Mouse (Mus musculus) v-Abl transformed pro-B cells (cell line): ENCODE measurements around the gene Pigf.
"Not testable (repeated sequence)": the region's sequence is repeated elsewhere in the genome, so short reads cannot be mapped to it uniquely, and the experiment has no call there.

ENCODE experiments used
- in situ Hi-C, 2 experiments: fragments of 400-800 bp; cut with MboI; formaldehyde crosslinking; loops; one replicate each; pipeline ENCODE4 v1.15.1; 2025; ENCODE audit not compliant: unreplicated experiment in 2 of 2

Pigf gene

GRCm38 (mm10) chr17:87025269-87025949 is at the start of gene Pigf, which contains the start of gene Cript:
Gene Pigf (minus strand): TSS chr17:87025406.
Gene Cript (plus strand): TSS chr17:87025550.
- in situ Hi-C loops = loop anchor here in 1 of 2 experiments (10.0 to 25.0 kb wide), 2 partner anchors 61 to 538 kb away; partner anchors contain the start of gene Rhoq

GRCm38 (mm10) chr17:87073470-87073869 is 48.3 kb upstream of the Pigf start:
- in situ Hi-C loops = no loop called here

GRCm38 (mm10) chr17:87072766-87073440 is 47.7 kb upstream of the Pigf start:
- in situ Hi-C loops = no loop called here

GRCm38 (mm10) chr17:87072183-87072582 is 47.0 kb upstream of the Pigf start:
- in situ Hi-C loops = not testable (repeated sequence)

- in situ Hi-C loops = no loop called here
These were observed 43.8 kb upstream of the Pigf start for GRCm38 (mm10) chr17:87068997-87069396.

- in situ Hi-C loops = no loop called here
These were observed 38.8 kb upstream of the Pigf start for GRCm38 (mm10) chr17:87063969-87064368.

GRCm38 (mm10) chr17:87063461-87063860 is 38.3 kb upstream of the Pigf start:
- in situ Hi-C loops = no loop called here

GRCm38 (mm10) chr17:87062639-87063038 is 37.4 kb upstream of the Pigf start:
- in situ Hi-C loops = no loop called here

GRCm38 (mm10) chr17:87057486-87058266 is 32.5 kb upstream of the Pigf start:
- in situ Hi-C loops = no loop called here

GRCm38 (mm10) chr17:87056761-87057160 is 31.6 kb upstream of the Pigf start:
- in situ Hi-C loops = no loop called here

GRCm38 (mm10) chr17:87055663-87056062 is 30.5 kb upstream of the Pigf start:
- in situ Hi-C loops = no loop called here

- in situ Hi-C loops = no loop called here
These were observed 29.8 kb upstream of the Pigf start for GRCm38 (mm10) chr17:87055051-87055459.

- in situ Hi-C loops = no loop called here
These were observed 28.7 kb upstream of the Pigf start for GRCm38 (mm10) chr17:87053921-87054320.

GRCm38 (mm10) chr17:87052432-87052831 is 27.2 kb upstream of the Pigf start:
- in situ Hi-C loops = no loop called here

- in situ Hi-C loops = no loop called here
These were observed 26.4 kb upstream of the Pigf start for GRCm38 (mm10) chr17:87051652-87052051.

- in situ Hi-C loops = no loop called here
These were observed 25.4 kb upstream of the Pigf start for GRCm38 (mm10) chr17:87050469-87051175.

GRCm38 (mm10) chr17:87049696-87050095 is 24.5 kb upstream of the Pigf start:
- in situ Hi-C loops = loop anchor here in 1 of 2 experiments (25.0 kb wide), 1 partner anchor 562 kb away; no protein-coding TSS in a partner anchor

GRCm38 (mm10) chr17:87044796-87045195 is 19.6 kb upstream of the Pigf start:
- in situ Hi-C loops = loop anchor here (5.0 to 25.0 kb wide), 5 partner anchors 82 to 557 kb away; partner anchors contain the start of genes Tmem247 (in 2 of the 2) and Rhoq (in 1 of the 2)

GRCm38 (mm10) chr17:87044364-87044763 is 19.2 kb upstream of the Pigf start:
- in situ Hi-C loops = loop anchor here (5.0 to 25.0 kb wide), 5 partner anchors 82 to 557 kb away; partner anchors contain the start of genes Tmem247 (in 2 of the 2) and Rhoq (in 1 of the 2)

- in situ Hi-C loops = loop anchor here (5.0 to 25.0 kb wide), 5 partner anchors 79 to 554 kb away; partner anchors contain the start of genes Tmem247 (in 2 of the 2) and Rhoq (in 1 of the 2)
These were observed 16.5 kb upstream of the Pigf start for GRCm38 (mm10) chr17:87041739-87042138.
